Mouse (Mus musculus) thymus, adult 18-20 months (tissue): ENCODE data around the gene Usp22.
"Not testable (repeated sequence)": the region's sequence is repeated elsewhere in the genome, so short reads cannot be mapped to it uniquely, and the experiment has no call there.

Source experiments
- DNase-seq, 2 experiments: peaks; one replicate each; pipeline ENCODE4 v3.0.0; 2022; ENCODE audit warnings: mixed read lengths in 2 of 2

The Usp22 gene

DNA sequence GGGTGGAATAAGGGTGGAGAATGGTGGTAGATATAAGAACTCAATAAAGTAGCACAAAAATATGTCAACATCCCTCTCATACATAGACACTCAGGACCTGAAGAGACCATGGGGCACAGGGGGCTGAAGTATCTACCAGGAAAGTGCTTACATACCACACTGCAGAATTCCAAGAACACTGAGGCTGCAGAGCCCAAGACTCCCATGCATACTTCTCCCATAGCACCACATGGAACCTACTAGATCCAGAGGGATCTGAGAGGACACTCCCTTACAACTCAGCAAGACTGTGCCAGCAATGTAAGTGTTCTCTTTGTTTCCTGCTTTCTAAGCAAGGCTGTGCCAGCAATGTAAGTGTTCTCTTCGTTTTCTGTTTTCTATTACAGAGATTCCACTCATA, 9.0 kb upstream of the Usp22 start:
- no peak for DNase-seq

DNA sequence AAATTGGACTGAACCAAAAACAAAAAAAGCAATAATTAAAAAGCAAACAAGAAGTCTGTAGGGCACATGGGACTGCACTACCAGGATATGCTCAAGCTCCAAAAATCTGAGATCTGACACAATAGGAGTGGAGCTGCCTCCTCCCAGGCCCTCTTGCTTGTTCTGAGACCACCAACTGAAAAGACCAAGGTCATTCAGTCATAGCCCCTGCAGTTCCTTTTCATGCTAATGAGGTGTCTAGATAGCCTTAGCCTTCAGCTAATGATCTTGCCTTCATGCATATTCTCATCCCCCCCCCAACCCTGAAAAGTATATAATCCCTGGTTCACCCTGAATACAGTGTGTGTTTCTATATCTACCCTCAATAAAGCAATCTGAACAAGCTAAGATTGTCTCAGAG, 6.8 kb upstream of the Usp22 start:
- no peak for DNase-seq

DNA sequence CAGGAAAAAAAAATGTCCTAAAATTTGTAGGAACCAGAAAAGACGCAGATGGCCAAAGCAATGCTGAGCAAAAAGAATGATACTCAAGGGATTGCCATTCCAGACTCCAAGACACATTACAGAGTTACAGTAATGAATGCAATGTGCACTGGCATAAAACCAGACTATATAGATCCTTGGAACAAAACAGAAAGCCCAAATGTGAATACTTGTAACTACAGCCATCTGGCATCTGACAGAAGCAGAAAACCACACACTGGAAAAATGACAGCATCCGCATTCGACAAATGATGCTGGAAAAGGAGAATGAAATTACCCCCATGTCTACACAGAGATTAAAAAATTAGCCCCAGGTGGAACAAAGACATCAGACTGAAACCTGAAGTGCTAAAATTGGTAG, 5.5 kb upstream of the Usp22 start:
- no peak for DNase-seq

DNA sequence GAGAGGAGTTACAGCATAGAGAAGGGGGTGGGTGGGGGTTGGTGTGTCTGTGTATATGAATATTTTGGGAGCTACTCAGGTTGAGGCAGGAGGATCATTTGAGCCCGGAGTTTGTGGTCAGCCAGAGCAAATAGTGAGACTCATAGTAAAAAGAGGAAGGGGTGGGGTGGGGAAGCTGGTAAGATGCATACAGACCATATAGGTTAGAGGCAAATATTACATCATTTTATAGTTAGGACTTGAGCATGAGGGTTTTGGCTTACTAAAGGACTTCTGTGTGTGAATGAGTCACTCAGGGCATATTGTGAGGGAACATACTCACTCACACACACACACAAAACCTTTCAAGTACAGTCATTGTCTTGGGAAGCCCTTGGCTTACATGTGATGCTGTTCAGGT, 1.5 kb upstream of the Usp22 start:
- DNase-seq: no peak

DNA sequence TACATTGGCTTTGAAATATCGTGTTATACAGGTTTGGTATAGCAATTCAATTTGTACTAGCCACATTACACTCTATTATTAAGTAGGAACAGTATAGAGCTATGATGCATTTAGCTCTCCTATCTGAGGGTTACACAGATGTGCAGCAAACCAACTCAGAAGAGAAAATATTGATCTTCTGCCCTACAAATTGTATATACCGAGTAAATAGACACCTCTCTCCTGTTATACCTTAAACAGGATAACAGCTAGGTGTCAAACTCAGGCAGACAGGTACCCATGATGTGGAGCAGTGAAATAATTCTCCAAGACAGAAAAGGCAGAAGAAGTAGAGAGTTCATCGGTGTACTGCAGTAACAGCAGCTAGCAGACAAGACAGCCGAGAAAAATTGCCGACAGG, 923 bp upstream of the Usp22 start:
- no peak for DNase-seq

DNA sequence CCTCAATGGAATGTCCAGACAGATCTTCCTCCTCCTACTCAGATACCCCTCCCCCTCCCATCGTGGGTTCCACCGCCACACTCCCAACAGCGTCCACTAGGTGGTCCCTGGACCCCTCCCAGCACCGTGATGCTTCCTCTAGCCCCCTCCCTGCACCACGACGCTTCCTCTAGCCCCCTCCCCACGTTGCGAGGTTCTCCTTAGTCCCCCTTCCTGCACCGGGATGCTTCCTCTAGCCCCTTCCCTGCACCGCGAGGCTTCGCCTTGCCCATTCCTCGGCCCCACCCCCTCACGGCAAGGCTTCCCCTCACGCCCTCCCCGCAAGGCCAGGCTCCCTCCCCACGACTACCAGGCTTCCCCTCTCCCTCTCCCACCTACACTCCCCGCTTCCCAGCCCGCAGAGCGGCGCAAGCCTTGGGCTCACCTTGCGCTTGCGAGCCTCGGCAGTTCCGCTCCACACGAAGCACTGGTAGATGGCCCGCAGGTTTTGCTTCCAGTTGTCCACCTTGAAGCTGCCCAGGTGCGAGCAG, 499 bp downstream of the Usp22 start:
- peak; percentile 62 to 73 for DNase-seq

DNA sequence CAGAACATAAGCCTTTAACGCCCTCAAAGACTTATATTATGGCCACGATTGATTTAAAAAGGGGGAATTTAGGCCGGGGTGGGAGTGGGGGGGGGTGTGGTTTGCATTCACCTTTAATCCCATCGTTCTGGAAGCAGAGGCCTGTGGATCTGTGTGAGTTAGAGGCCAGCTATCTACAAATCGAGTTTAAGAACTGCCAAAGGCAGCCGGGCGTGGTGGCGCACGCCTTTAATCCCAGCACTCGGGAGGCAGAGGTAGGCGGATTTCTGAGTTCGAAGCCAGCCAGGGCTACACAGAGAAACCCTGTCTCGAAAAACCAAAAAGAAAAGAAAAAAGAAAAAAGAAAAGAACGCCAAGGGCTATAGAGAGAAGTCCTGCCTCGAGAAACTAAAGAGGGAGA, 1.4 kb downstream of the Usp22 start:
- DNase-seq: not testable (repeated sequence)

DNA sequence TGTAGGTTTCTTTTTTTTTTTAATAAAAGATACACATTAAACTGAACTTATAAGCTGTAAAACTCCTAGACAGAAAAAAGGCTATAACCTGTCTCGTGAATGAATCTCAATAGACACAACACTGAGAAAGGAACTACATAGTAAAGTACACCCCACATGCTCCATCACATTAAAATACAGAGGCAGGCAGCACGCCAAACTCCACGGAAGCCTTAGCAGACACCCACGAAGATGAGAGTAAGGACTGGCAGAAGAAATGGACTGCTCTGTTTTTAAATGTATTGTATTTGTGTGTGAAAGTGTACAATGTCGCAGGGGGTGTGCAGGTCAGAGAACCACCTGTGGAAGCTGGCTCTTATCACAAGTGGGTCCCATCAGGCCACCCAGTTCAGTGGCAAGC, 4.7 kb downstream of the Usp22 start:
- DNase-seq: no peak

DNA sequence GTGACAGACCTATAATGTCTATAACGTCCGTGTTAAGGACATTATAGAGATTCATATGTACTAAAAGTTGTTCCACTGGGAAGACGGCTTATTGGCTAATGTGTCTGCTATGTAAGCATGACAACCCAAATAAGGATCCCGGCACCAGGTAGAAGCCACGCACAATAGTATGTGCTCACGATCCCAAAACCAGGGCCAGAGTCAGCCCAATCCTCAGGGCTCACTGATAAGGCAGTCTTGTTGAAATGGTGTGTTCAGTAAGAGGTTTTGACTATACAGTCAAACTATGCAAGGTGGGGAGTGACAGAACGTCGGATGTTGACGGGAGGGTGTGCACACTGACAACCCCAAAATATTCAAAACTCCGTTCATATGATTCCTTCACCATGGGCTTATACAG, 10.0 kb downstream of the Usp22 start:
- no peak for DNase-seq

DNA sequence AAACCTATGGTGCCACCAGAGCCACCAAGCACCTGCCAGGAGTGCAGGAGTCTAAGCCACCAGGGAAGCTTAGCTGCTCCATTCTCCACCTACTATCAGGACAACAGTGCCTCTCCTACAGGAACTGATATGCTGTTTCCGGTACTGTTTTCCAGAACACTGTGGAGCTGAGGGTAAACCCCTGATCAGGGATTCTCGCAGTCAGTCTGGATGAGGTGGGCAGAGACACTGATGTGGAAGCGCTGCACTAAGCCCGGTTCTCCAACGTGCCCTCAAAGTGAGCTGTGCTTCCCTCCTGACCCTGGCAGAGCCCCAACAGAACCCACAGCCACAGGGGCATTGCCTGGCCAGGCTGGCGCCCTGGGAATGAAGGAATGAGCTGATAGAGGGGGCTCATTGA, 10.5 kb downstream of the Usp22 start:
- DNase-seq: no peak

DNA sequence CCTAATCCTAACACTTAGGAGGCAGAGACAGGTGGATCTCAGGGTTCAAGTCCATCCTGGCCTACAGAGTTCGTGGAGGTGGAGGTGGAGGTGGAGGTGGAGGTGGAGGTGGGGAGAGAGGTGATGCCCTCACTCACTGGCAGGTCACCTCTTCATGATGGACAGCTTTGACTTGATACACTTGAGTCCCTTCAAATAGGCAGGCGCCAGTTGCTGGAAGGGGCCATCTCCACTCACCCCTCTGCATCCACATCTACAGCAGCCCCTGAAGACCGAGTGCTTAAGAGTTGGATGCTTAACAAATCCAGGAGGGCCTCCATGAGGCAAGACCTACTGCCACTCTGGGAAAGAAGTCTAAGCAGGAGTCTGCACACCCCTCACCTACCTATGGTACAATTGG, 11.5 kb downstream of the Usp22 start:
- no peak for DNase-seq

DNA sequence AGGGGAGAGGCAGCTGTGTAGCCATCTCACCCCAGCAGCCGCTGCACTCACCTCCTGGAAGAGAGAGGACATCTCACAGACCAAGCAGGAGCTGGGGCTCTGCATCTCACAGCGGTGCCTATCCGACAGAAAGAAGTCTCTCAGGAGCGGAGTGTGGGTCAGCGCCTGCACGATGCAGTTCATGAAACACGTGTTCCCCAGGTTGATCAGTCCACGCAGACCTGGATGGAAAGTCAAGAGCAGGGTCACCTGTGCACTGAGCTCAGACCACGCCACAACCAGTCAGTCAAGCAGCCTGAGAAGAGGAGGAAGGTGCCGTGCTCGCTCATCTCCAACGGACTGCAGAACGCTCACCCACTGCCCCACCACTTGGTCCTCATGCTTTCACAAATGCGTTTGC, 12.1 kb downstream of the Usp22 start:
- no peak for DNase-seq

DNA sequence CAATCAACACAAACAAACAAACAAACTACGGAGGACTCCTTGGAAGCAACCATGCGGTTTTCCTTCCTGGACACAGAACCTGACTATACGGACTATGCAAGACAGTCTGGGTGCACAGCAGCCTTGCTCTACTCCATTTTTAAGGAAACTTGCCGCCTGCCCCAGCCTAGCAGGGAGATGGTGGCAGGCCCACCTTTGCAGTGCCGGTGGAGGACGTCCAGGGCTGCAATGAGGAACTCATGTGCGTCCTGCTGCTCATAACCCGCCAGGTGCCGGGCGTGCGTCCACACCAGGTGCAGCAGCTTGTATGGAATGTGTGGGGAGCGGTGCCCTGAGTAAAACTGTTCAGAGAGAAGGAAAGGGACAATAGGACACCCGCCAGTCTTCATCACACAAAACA, 13.7 kb downstream of the Usp22 start:
- no peak for DNase-seq

DNA sequence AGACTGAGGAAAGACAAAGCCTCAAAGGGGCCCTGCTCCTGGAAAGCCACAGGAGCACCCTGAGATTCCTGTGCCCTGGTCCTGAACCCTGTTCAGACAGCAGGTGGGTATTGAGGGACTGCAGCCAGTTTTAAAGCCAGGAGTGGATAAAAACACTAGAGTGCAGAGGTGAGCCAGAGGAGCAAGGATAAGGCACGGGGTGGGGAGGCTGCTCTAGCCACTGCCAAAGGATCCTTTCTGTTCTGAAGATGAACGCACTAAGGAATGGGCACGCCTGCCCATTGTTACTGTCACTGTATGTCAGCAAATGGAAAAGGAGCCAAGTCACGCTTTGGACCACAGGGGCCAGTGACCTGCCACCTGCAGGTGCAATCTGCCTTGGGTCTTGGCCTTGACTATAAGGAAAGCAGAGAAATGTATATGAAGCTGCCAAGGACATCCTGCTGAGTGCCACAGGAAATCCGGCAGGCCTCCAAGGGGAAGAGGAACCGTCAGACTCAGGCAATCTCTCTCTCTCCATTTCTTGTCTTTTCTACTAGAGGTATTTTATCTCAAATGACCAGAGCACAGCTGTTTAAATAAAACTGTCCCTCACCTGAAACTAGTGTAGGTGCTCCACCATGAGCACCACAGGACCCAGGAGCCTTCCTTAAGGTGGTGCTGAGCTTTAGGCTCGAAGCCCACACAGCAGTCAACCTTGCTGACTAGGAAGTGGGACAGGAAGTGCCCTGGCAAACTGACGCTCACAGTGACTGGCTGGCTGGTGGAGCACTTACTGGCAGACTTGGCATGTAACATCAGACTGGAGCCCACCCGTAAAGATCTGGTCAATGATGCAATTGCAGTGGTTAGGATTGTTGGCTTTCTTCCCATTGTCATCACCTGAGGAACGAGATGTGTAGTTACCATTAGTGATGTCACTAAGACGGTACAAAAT, 14.8 kb downstream of the Usp22 start:
- no peak for DNase-seq

DNA sequence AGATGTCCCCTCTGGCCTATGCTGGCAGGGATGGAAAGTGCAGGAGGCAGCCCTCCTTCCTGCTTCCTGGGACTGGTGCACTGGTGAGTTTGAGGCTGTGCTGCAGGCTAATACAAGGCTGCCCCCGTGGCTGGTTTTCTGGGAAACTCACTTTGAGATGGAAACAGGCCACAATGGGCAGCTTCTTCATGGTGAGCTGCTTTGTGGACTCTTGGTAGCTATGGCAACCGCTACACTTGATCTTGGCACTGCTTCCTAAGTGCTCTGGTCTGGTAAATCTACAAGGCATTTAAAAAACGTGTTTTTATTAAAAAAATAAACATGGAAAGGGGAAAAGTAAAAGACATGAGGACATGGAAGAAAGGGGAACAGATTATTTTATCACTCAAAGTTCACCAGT, 16.7 kb downstream of the Usp22 start:
- no peak for DNase-seq

DNA sequence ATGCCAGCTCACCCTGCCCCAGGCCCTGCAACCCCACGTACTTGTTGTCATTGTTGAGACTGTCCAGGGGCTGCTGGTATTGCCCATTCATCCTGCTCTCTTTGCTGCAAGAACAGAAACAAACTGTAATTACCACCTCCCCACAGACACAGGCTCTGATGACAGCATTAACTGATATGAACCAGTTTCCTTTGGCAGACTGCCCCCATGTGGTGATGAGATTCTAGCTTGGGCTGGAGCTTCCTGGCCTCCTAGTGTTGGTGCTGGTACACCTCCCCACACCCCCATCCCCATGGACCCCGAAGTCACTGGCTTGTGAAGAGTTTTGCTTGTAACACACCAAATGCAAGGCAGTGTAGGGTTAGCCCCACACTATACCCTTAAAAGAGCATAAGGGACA, 19.1 kb downstream of the Usp22 start:
- DNase-seq: peak in 1 of 2 experiments; percentile 26

DNA sequence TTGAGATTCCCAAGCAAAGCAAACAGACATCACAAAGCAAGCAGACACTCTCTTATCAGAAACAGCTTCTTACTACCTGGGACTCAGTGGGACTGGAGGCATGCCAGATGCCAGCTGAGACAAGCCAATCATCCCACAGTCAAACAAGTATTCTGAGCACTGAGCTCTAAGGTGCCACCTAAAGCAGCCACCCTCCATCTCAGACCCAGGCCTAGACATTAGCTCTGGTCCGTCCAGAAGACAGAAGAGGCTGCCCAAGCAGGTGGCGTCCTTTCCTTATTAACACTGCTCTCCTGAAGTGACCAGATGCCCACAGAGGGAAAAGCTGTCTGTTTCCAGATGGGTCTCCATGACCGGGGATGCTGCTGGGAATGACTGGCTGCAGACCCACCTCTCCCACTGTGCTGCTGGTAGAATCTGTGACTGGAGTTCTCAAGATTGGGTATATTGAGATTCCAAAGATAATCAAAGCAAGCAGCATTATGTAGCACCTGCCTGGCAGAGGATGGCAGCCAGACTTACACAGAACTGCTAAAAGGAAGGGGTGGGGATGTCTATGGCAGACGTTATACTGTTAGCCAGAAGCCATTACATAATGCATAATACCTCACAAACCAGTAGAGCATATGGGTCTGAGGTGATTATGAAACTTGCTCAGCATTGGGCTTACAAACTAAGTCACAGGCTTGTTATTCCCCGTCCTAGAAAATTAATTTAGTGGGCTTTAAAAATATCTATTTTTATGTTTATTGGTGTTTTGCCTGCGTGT, 24.4 kb downstream of the Usp22 start:
- DNase-seq: no peak

DNA sequence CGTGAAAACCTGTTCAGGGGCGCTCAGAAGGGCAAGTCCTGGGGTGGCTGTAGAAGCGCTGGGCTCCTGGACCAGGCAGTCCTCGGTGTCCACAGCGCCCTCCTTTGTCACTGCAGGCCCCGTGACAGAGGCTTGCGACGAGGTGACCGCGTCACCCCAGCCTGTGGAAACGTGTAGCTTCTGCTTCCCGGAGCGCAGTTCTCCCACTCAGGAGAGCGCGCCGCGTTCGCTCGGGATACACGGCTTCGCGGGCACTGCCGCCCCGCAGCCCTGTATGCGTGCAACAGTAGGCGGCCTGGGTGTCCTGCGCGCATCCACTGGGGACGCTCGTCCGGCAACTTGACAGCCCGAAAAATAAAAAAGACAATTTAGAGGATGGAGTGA, 27.6 kb downstream of the Usp22 start:
- no peak for DNase-seq

DNA sequence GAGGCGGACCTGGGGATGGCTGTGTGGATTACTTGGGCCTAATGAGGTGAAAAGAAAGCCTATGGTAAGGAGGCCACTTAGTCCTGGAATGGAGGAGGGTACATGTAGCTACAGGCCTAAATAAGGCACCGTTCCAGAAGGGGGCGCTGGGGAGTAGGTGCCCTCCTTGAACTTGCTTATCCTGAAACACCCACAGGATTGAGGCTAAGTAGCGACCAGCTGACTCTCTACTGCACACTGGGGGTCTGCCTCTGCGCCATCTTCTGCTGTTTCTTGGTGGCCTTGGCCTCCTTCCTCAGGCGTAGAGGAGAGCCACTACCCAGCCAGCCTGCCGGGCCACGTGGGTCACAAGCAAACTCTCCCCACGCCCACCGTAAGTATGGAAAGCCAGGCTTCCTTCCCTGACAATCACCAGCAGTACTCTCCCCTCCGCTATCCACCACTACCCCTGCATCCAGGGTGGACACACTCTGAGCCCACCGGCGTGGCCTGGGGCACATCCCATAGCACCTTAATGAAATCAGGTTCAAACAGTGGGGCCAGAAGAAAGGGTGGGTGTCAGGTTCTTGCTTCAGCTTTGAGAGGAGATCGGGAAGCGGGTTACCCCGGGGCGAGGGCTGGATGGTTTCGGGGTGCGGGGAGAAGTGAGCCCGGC, 28.1 kb downstream of the Usp22 start:
- no peak for DNase-seq

DNA sequence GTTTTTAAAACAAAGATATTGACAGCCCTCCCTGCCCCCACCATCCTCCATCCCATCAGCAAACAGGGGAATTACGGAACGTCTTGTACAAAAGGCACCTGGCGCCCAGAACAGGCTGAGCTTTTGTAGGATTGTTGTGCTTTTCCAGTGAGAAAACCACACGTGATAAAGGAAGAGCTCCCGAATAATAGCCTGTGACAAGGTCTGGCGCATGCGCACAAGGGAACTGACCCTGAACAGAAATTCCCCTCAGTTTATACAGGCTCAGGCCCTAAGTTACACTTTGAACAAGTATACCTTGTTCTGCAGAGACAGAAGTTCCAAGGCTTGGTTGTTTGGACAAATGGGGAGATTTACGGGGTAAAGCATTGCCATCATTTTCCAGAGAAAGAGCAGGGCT, 29.3 kb downstream of the Usp22 start:
- DNase-seq: no peak

DNA sequence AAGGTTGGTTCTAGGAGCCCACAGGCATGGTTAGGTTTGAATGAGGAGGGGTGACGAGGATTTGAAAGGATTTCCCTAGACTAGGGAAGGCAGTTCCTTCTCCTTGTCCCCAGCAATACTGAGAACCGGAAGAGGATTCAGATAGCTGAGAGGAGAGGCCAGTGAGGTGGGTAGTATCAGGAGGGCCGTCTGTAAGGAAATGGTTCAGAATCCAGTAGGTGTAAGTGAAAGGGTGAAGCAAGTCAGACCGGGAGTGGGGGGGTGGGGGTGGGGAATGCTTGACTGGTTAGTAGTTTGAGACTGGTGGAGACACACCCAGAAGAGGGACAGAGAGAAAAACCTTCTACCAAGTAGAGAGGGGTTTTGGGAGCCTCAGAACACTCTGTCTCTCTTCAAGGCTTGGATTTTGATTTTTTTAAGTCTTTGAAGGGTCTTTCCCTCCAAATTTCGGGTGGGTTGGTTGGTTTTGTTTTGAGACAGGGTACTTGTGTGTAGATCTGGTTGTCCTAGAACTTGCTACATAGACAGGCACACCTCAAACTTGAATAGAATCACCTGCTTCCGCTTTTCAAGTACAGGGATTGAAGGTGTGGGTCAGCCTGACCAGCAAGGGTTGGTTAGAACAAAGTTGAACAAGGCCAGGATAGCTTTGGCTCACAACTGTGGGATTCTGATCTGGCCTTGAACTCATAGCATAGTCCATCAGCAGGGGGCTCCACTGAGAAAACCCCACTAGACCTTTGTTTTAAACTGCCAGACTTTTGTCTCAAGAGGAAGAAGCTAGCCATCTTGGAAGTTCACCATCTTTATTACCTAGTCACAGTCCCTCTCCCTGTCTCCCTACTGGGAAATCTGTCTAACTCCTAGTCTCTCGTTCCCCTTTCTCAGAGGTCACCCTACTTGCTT, 31.0 kb downstream of the Usp22 start:
- no peak for DNase-seq

DNA sequence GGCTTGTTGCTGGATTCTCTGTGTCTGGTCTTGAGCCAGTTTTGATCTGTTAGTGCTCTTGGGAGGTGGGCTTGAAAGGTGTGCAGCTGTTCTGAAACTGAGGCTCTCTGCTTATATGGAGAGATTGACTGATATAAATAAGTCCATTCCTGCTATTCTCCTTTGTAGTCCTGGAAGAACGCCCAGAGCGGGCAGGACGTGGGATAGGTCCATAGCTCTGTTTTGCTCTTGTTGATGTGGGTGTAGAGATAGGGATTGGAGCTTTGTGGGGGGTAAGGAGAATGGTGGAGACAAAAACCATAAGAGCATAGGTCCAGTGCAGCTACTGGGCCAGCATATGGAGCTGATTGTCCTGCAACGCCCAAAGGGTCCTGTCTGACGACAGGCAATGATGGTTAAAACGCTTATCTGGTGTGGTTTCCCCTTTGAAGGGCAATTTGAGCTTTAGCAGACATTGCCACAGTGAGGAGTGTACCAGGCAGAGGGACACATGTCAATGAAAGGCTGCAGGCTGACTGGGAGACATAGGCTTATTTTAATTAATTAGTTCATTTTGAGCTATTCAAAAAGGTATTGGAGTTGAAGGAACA, 31.8 kb downstream of the Usp22 start:
- no peak for DNase-seq
